Mouse (Mus musculus) left cerebral cortex, postnatal 36 days (tissue): ENCODE measurements around the gene Gimap5. TPM values are rescaled to one million over a fixed set of nuclear protein-coding genes. Genes with fewer than 3 reads are reported as not detected.

ENCODE experiments used
- DNase-seq, 2 experiments: peaks; one replicate each; pipeline ENCODE4 v3.0.0; 2021 to 2022; ENCODE audit warnings: low spot score in 2 of 2, mixed read lengths in 1 of 2
- intact Hi-C: fragments of 180-260 bp; cut with DNase I; formaldehyde crosslinking; loops from one replicate; pipeline ENCODE4 v1.15.1; 2025
- total RNA-seq, 2 experiments: library from RNA; stranded (reverse); gene quantifications; 2 replicates each; pipeline ENCODE4 v1.2.3; 2021

Gene Gimap5
- total RNA-seq, 2 experiments from 2014 or later: 0.96 to 1.1 TPM

DNA sequence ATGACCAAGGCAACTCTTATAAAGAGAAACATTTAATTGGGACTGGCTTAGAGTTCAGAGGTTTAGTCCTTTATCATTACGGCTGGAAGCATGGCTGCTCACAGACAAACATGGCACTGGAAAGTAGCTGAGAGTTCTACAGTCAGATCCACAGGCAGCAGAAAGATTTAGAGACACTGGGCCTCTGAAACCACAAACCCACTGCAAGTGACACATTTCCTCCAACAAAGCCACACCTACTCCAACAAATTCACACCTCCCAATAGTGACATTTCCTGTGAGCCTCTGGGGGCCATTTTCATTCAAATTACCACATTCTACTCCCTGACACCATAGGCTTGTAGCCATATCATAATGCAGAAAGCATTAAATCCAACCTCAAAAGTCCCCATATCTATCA is 55.9 kb downstream of the Gimap5 start:
- DNase-seq: no peak

DNA sequence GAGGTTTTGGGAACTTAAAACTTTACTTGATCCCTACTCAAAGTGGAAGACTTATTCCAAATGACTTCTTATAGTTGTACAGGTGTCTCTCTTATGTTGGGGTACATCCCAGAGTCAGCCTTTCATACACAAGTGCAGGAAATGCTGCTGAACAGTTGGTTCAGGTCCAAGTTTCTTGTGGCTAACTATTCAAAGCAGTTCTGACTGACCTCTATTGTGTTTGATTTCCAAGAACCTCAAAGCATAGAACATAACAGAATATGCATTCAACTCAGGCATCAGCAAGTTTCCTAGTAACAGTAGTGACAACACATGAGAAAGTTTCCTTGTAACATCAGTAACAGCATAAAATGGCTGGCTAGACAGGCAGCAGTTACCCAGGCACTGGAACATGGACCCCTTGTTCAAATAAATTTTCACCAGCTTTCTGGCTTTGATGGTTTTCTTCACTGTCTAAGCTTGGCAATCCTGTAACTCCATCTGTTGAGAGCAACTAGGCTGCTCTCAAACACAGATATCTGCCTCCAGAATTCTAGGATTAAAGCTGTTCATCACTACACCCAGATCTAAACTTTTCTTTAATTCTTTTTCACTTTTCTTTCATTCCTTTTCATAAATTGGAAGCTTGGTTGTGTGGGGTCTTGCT is 57.5 kb downstream of the Gimap5 start:
- intact Hi-C loops: no loop called here
- no peak for DNase-seq

More for the DNA sequence above, 55.9 kb downstream of the Gimap5 start:
- intact Hi-C loops: no loop called here

Other genes with a start within 250 kb of the Gimap5 start
- 100 to 1,000 TPM; 418 to 471 TPM for gene Atp6v0e2, start 208.6 kb upstream of the Gimap5 start, total RNA-seq
- 10 to 100 TPM; 31.6 to 43.3 TPM for gene Lrrc61, start 191.4 kb upstream of the Gimap5 start, total RNA-seq
- gene Rarres2, start 173.4 kb upstream of the Gimap5 start, total RNA-seq: 10 to 100 TPM; 12.5 to 13.1 TPM
- gene Gm45021, start 156.6 kb upstream of the Gimap5 start, total RNA-seq: not detected
- 10 to 100 TPM; 51.8 to 59.8 TPM for gene Repin1, start 152.3 kb upstream of the Gimap5 start, total RNA-seq
- not detected for gene Gm44965, start 152.3 kb upstream of the Gimap5 start, total RNA-seq
- 1 to 10 TPM; 6.6 to 7.6 TPM for gene Zfp775, start 144.1 kb upstream of the Gimap5 start, total RNA-seq
- 10 to 100 TPM; 15.9 to 18.0 TPM for gene AI854703, start 119.4 kb upstream of the Gimap5 start, total RNA-seq
- gene Gimap8, start 99.0 kb upstream of the Gimap5 start, total RNA-seq: under 1 TPM; 0.74 to 0.95 TPM
- gene Gimap9, start 70.1 kb upstream of the Gimap5 start, total RNA-seq: under 1 TPM; 0.37 to 0.57 TPM
- under 1 TPM in 1 of 2 experiments, not detected in 1; 0.54 TPM for gene Gimap4, start 61.6 kb upstream of the Gimap5 start, total RNA-seq
- 1 to 10 TPM; 4.8 to 5.9 TPM for gene Gimap6, start 38.0 kb upstream of the Gimap5 start, total RNA-seq
- not detected for gene Gm28053, start 27.6 kb upstream of the Gimap5 start, total RNA-seq
- gene Gimap7, start 27.6 kb upstream of the Gimap5 start, total RNA-seq: not detected
- 1 to 10 TPM; 1.9 to 3.1 TPM for gene Gimap1, start 7.1 kb upstream of the Gimap5 start, total RNA-seq
- not detected for gene Gimap3, start 24.7 kb downstream of the Gimap5 start, total RNA-seq
- gene Tmem176a, start 94.7 kb downstream of the Gimap5 start, total RNA-seq: 10 to 100 TPM; 29.4 to 31.1 TPM
- 10 to 100 TPM; 46.4 to 49.6 TPM for gene Tmem176b, start 95.3 kb downstream of the Gimap5 start, total RNA-seq
- not detected for gene Aoc1, start 126.7 kb downstream of the Gimap5 start, total RNA-seq
- not detected for gene 1600015I10Rik, start 183.7 kb downstream of the Gimap5 start, total RNA-seq
- not detected for gene Doxl2, start 228.8 kb downstream of the Gimap5 start, total RNA-seq
- not detected for gene Svs1, start 240.7 kb downstream of the Gimap5 start, total RNA-seq